Mouse (Mus musculus) limb, embryonic 12.5 days (tissue): ENCODE measurements around the gene Ccdc167. TPM values are rescaled to one million over a fixed set of nuclear protein-coding genes. Genes with fewer than 3 reads are reported as not detected.

Experiments
- ATAC-seq: fragments of 200-750 bp; cut with Nextera tagmentation; 2 replicates; pipeline ENCODE4 v1.8.0; 2017; ENCODE audit warnings: low read depth, moderate TSS enrichment; ENCODE audit not compliant: insufficient number of reproducible peaks, insufficient read depth, low FRiP score, low TSS enrichment
- H3K27ac ChIP-seq: fragments of 300-500 bp; sonication (generic); 2 replicates; pipeline ENCODE4 v1.5.1; 2016; ENCODE audit warnings: mild to moderate bottlenecking, moderate library complexity
- H3K27me3 ChIP-seq: fragments of 300-500 bp; sonication (generic); 2 replicates; pipeline ENCODE4 v1.6.1; 2016; ENCODE audit warnings: mild to moderate bottlenecking, moderate library complexity
- H3K36me3 ChIP-seq: fragments of 300-500 bp; sonication (generic); 2 replicates; pipeline ENCODE4 v1.6.1; 2016; ENCODE audit warnings: mild to moderate bottlenecking, moderate library complexity
- H3K4me1 ChIP-seq: fragments of 300-500 bp; sonication (generic); replicated peaks from 2 replicates; pipeline ENCODE4 v1.6.1; 2016
- H3K4me2 ChIP-seq: fragments of 300-500 bp; sonication (generic); 2 replicates; pipeline ENCODE4 v1.6.1; 2016; ENCODE audit warnings: mild to moderate bottlenecking, moderate library complexity
- H3K4me3 ChIP-seq: fragments of 300-500 bp; sonication (generic); replicated peaks from 2 replicates; pipeline ENCODE4 v1.5.1; 2016; ENCODE audit warnings: mild to moderate bottlenecking
- H3K9ac ChIP-seq: fragments of 300-500 bp; sonication (generic); replicated peaks from 2 replicates; pipeline ENCODE4 v1.6.1; 2016; ENCODE audit warnings: mild to moderate bottlenecking, moderate library complexity
- H3K9me3 ChIP-seq: fragments of 300-500 bp; sonication (generic); 2 replicates; pipeline ENCODE4 v1.6.1; 2016; ENCODE audit warnings: mild to moderate bottlenecking, moderate library complexity
- WGBS: fragments of 180-500 bp; shearing (Covaris S2); methylation state at CpG from one replicate; pipeline ENCODE4 v1.1.7; 2016; 5-methylcytosine and 5-hydroxymethylcytosine counted together
- polyA plus RNA-seq: library from polyadenylated mRNA; unstranded; fragments of >200 nt; fragmentation: Nextera tagmentation; extraction: Ambion mirVana; gene quantifications from 2 replicates; pipeline ENCODE4 v1.2.1, GENCODE M21; 2016

The Ccdc167 gene
- polyA plus RNA-seq, 1 experiment from 2014 or later, result 16.8 TPM

- no peak for ATAC-seq
- Histone ChIP-seq H3K9me3 (0 out of 2 replicates have a peak, but pooled peaks cover 4% of the 10 kb centered on the region), H3K36me3 (no peaks in the 10 kb centered on the region), H3K27me3 (no peaks in the 10 kb centered on the region), H3K27ac (no peak overlapping the region), H3K4me3 (no peak overlapping the region), H3K9ac (no peak overlapping the region), H3K4me1 (peaks cover 16% of the 10 kb centered on the region), H3K4me2 (no peak overlapping the region)
- 37% methylated on average over 15 of the region's 15 CpGs for WGBS
Measured at GRCm38 (mm10) chr17:29736448-29737014, 19.7 kb upstream of the Ccdc167 start.

DNA sequence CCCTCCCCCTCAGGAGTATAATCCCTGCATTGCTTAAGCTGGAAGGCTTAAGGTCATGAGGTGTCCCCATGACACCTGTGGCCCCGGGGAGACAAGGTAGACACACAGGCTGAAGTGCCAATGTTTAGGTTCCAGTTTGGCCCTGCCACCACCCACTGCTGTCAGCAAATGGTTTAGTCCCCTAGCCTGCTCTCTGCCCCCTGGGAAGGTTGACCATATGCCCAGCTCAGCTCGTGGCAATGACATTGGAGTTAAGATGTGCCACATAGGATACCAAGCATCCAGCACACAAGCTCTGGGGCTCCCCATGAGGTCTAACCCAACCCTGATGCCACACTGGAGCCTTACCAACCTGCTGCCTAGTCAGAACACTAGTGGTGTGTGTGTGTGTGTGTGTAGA is 15.7 kb upstream of the Ccdc167 start:
- no peaks in the 10 kb centered on the region for H3K27me3 ChIP-seq
- peaks cover 17% of the 10 kb centered on the region for H3K4me1 ChIP-seq
- H3K9me3 ChIP-seq, result 0 out of 2 replicates have a peak, but pooled peaks cover 4% of the 10 kb centered on the region
- no peak for ATAC-seq
- H3K9ac ChIP-seq, result no peak overlapping the region
- no peaks in the 10 kb centered on the region for H3K36me3 ChIP-seq
- H3K4me3 ChIP-seq, result no peak overlapping the region
- WGBS, result 65% methylated on average over 2 of the region's 2 CpGs
- H3K4me2 ChIP-seq, result no peak overlapping the region
- no peak overlapping the region for H3K27ac ChIP-seq

DNA sequence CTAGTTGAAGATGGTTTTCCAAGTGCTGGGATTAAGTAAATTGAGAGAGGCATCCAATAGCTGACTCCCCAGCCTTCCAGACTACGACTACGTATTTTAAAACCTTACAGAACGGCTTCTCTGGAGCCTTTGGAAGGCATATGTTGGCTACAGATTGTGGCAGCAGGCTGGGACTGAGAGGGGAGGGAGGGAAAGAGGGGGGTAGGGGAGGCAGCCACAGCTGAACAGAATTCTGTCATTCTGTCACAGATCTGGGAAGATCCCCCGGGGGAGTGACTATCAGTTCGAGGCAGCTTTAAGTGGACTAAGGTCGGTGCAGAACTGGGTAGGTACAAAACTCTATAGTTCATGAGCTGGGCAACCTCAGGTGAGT is 15.1 kb upstream of the Ccdc167 start:
- 0 out of 2 replicates have a peak, but pooled peaks cover 4% of the 10 kb centered on the region for H3K9me3 ChIP-seq
- no peak overlapping the region for H3K4me2 ChIP-seq
- H3K27ac ChIP-seq, result no peak overlapping the region
- no peaks in the 10 kb centered on the region for H3K27me3 ChIP-seq
- H3K36me3 ChIP-seq, result no peaks in the 10 kb centered on the region
- no peak overlapping the region for H3K9ac ChIP-seq
- no peak for ATAC-seq
- H3K4me3 ChIP-seq, result no peak overlapping the region
- 68% methylated on average over 6 of the region's 6 CpGs for WGBS
- H3K4me1 ChIP-seq, result peaks cover 17% of the 10 kb centered on the region

DNA sequence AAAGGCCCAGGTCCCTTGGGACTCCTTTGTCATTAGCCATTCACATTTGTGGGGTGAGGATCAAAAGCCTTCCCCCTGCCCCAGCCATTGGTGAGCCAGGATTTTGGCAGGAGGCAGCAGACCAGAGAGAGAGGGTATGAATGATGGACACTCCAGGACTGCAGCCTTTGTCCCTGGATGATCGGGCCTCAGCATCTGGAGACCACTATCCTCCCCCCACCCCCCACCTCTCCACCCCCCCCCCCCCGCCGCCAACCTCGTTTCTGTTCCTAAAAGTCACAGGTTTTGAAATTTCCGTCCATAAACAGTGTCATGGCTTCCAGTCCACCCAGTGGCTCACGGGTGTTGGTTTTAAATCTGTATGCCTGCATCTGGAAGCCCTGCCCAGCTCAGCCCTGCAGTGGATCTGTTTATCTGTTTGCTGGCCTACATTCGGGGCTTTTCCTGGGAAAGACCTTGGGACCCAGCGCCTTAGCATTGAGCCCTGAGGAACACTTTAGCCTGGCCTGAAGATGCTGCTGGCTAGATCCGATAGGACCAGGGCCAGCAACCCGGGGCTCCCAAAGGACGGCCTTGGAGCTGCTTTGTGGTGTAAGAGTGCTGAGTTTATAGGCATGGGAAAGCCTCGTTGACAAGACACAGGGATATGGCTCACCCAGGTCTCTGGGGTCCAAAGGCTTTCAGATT is 14.6 kb upstream of the Ccdc167 start:
- no peak overlapping the region; the same call in 1 of the 2 replicates for H3K9ac ChIP-seq
- WGBS, result 46% methylated on average over 12 of the region's 12 CpGs
- H3K9me3 ChIP-seq, result 0 out of 2 replicates have a peak, but pooled peaks cover 4% of the 10 kb centered on the region
- no peak overlapping the region for H3K4me3 ChIP-seq
- no peak for ATAC-seq
- no peak overlapping the region for H3K4me2 ChIP-seq
- H3K36me3 ChIP-seq, result no peaks in the 10 kb centered on the region
- H3K4me1 ChIP-seq, result peaks cover 14% of the 10 kb centered on the region
- no peaks in the 10 kb centered on the region for H3K27me3 ChIP-seq
- H3K27ac ChIP-seq, result no peak overlapping the region

- no peak for ATAC-seq
- 0 out of 2 replicates have a peak, but pooled peaks cover 4% of the 10 kb centered on the region for H3K9me3 ChIP-seq
- H3K36me3 ChIP-seq, result no peaks in the 10 kb centered on the region
- no peak overlapping the region for H3K4me3 ChIP-seq
- no peak overlapping the region; the same call in 1 of the 2 replicates for H3K9ac ChIP-seq
- peaks cover 12% of the 10 kb centered on the region for H3K4me1 ChIP-seq
- 60% methylated on average over 13 of the region's 13 CpGs for WGBS
- H3K27ac ChIP-seq, result no peak overlapping the region
- no peaks in the 10 kb centered on the region for H3K27me3 ChIP-seq
- no peak overlapping the region for H3K4me2 ChIP-seq
Measured at GRCm38 (mm10) chr17:29730510-29731265, 13.8 kb upstream of the Ccdc167 start.

DNA sequence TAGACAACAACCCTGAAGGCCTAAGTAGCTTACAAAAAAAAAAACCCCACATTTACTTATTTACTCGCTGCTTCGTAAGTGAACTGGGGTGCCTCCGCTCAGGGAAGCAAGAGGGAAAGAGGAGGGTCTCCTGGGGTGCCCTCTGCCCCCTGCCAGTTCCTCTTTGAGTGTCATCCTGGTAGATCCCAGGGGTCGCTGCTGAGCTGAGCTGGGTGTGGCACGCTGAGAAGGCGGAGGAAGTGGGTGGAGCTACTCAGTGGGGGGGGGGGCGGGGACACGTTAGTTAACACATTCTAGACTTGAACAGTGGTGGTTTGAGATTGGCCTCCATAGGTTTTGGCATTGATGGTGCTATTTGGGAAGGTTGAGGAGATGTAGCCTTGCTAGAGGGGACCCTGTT is 11.2 kb upstream of the Ccdc167 start:
- Histone ChIP-seq H3K9me3 (0 out of 2 replicates have a peak, but pooled peaks cover 2% of the 10 kb centered on the region), H3K27ac (no peak overlapping the region), H3K9ac (no peak overlapping the region), H3K4me1 (peaks cover 12% of the 10 kb centered on the region), H3K36me3 (no peaks in the 10 kb centered on the region), H3K4me2 (no peak overlapping the region), H3K27me3 (no peaks in the 10 kb centered on the region), H3K4me3 (no peak overlapping the region)
- no peak for ATAC-seq
- 55% methylated on average over 8 of the region's 8 CpGs for WGBS

- H3K9me3 ChIP-seq, result no peaks in the 10 kb centered on the region
- H3K4me2 ChIP-seq, result no peak overlapping the region
- 80% methylated on average over 6 of the region's 6 CpGs for WGBS
- no peak overlapping the region for H3K4me3 ChIP-seq
- H3K27ac ChIP-seq, result no peak overlapping the region
- H3K4me1 ChIP-seq, result peaks cover under 1% of the 10 kb centered on the region; the same call in 1 of the 2 replicates
- H3K9ac ChIP-seq, result no peak overlapping the region
- no peaks in the 10 kb centered on the region for H3K36me3 ChIP-seq
- no peaks in the 10 kb centered on the region for H3K27me3 ChIP-seq
- ATAC-seq, result no peak
Measured at GRCm38 (mm10) chr17:29725027-29725620, 8.3 kb upstream of the Ccdc167 start.

- Histone ChIP-seq H3K4me3 (no peak overlapping the region), H3K4me2 (no peak overlapping the region), H3K4me1 (no peaks in the 10 kb centered on the region), H3K36me3 (no peaks in the 10 kb centered on the region), H3K27ac (no peak overlapping the region), H3K27me3 (no peaks in the 10 kb centered on the region), H3K9ac (no peak overlapping the region), H3K9me3 (no peaks in the 10 kb centered on the region)
- ATAC-seq, result no peak
- 79% methylated on average over 6 of the region's 6 CpGs for WGBS
Measured at GRCm38 (mm10) chr17:29724610-29725009, 7.8 kb upstream of the Ccdc167 start.

- H3K27me3 ChIP-seq, result no peaks in the 10 kb centered on the region
- no peak overlapping the region for H3K27ac ChIP-seq
- H3K4me1 ChIP-seq, result peaks cover 7% of the 10 kb centered on the region
- H3K9ac ChIP-seq, result no peak overlapping the region
- no peak overlapping the region for H3K4me2 ChIP-seq
- ATAC-seq, result no peak
- H3K36me3 ChIP-seq, result no peaks in the 10 kb centered on the region
- H3K4me3 ChIP-seq, result no peak overlapping the region
- H3K9me3 ChIP-seq, result no peaks in the 10 kb centered on the region
- WGBS, result 65% methylated on average over 11 of the region's 11 CpGs
Measured at GRCm38 (mm10) chr17:29720755-29721365, 4.0 kb upstream of the Ccdc167 start.

- no peak overlapping the region for H3K27ac ChIP-seq
- no peak overlapping the region for H3K4me3 ChIP-seq
- peaks cover 10% of the 10 kb centered on the region for H3K4me1 ChIP-seq
- no peaks in the 10 kb centered on the region for H3K36me3 ChIP-seq
- no peak overlapping the region for H3K4me2 ChIP-seq
- ATAC-seq, result no peak
- H3K9me3 ChIP-seq, result no peaks in the 10 kb centered on the region
- no peak overlapping the region for H3K9ac ChIP-seq
- 76% methylated on average over 13 of the region's 13 CpGs for WGBS
- no peaks in the 10 kb centered on the region for H3K27me3 ChIP-seq
Measured at GRCm38 (mm10) chr17:29719628-29720575, 3.1 kb upstream of the Ccdc167 start.
